Mouse (Mus musculus): ENCODE measurements around the gene Naxd. TPM values are rescaled to one million over a fixed set of nuclear protein-coding genes. Genes with fewer than 3 reads are reported as not detected.
"Not testable (repeated sequence)": the region's sequence is repeated elsewhere in the genome, so short reads cannot be mapped to it uniquely, and the experiment has no call there.

Naxd gene
- polyA plus RNA-seq, 1 experiment from 2014 or later = 130 TPM

GRCm38 (mm10) chr8:11539049-11539448 is 41.7 kb downstream of the Naxd start:
- Histone ChIP-seq H3K9me3 (ENCODE audit: control insufficient read depth, low read length) (no peaks in the 10 kb centered on the region), H3K36me3 (ENCODE audit: control insufficient read depth, insufficient read depth, low read length) (peaks cover 40% of the 10 kb centered on the region), H3K4me2 (ENCODE audit: low read length) (no peak overlapping the region), H3K9ac (replicated peaks; ENCODE audit: low read length) (no peak overlapping the region), H3K27ac (replicated peaks; ENCODE audit: low read depth, low read length) (no peak overlapping the region), H3K27me3 (ENCODE audit: control insufficient read depth, insufficient read depth, low read length) (no peaks in the 10 kb centered on the region), H3K4me3 (replicated peaks; ENCODE audit: low read depth, low read length) (no peak overlapping the region), H3K4me1 (ENCODE audit: control insufficient read depth, insufficient read depth, low read length) (no peaks in the 10 kb centered on the region)
- whole genome bisulfite sequencing = 90% methylated on average over 4 of the region's 4 CpGs
- ATAC-seq (ENCODE audit: low FRiP score, low TSS enrichment) (no peak), DNase-seq (no peak)

- peaks cover 42% of the 10 kb centered on the region for H3K36me3 ChIP-seq (ENCODE audit: control insufficient read depth, insufficient read depth, low read length)
- H3K9ac ChIP-seq (replicated peaks; ENCODE audit: low read length) = no peak overlapping the region
- H3K4me2 ChIP-seq (ENCODE audit: low read length) = no peak overlapping the region
- H3K27ac ChIP-seq (replicated peaks; ENCODE audit: low read depth, low read length) = no peak overlapping the region
- no peaks in the 10 kb centered on the region for H3K27me3 ChIP-seq (ENCODE audit: control insufficient read depth, insufficient read depth, low read length)
- no peak overlapping the region for H3K4me3 ChIP-seq (replicated peaks; ENCODE audit: low read depth, low read length)
- H3K4me1 ChIP-seq (ENCODE audit: control insufficient read depth, insufficient read depth, low read length) = no peaks in the 10 kb centered on the region
- DNase-seq (no peak), ATAC-seq (ENCODE audit: low FRiP score, low TSS enrichment) (no peak)
- 96% methylated on average over 8 of the region's 8 CpGs for WGBS
- no peaks in the 10 kb centered on the region for H3K9me3 ChIP-seq (ENCODE audit: control insufficient read depth, low read length)
These were observed 42.9 kb downstream of the Naxd start for GRCm38 (mm10) chr8:11540182-11540581.

- Histone ChIP-seq H3K36me3 (ENCODE audit: control insufficient read depth, insufficient read depth, low read length) (peaks cover 38% of the 10 kb centered on the region), H3K9me3 (ENCODE audit: control insufficient read depth, low read length) (no peaks in the 10 kb centered on the region), H3K27me3 (ENCODE audit: control insufficient read depth, insufficient read depth, low read length) (no peaks in the 10 kb centered on the region), H3K4me1 (ENCODE audit: control insufficient read depth, insufficient read depth, low read length) (no peaks in the 10 kb centered on the region), H3K9ac (replicated peaks; ENCODE audit: low read length) (no peak overlapping the region), H3K4me2 (ENCODE audit: low read length) (no peak overlapping the region), H3K27ac (replicated peaks; ENCODE audit: low read depth, low read length) (no peak overlapping the region), H3K4me3 (replicated peaks; ENCODE audit: low read depth, low read length) (no peak overlapping the region)
- ATAC-seq (ENCODE audit: low FRiP score, low TSS enrichment) = no peak
- 93% methylated on average over 12 of the region's 12 CpGs for whole genome bisulfite sequencing
- DNase-seq = no peak
These were observed 44.7 kb downstream of the Naxd start for GRCm38 (mm10) chr8:11542031-11542430.

GRCm38 (mm10) chr8:11542866-11543265 is 45.6 kb downstream of the Naxd start:
- H3K4me3 ChIP-seq (replicated peaks; ENCODE audit: low read depth, low read length) = no peak overlapping the region
- H3K9ac ChIP-seq (replicated peaks; ENCODE audit: low read length) = no peak overlapping the region
- DNase-seq (no peak), ATAC-seq (ENCODE audit: low FRiP score, low TSS enrichment) (no peak)
- WGBS = 89% methylated on average over 4 of the region's 4 CpGs
- no peaks in the 10 kb centered on the region for H3K4me1 ChIP-seq (ENCODE audit: control insufficient read depth, insufficient read depth, low read length)
- no peaks in the 10 kb centered on the region for H3K9me3 ChIP-seq (ENCODE audit: control insufficient read depth, low read length)
- H3K27me3 ChIP-seq (ENCODE audit: control insufficient read depth, insufficient read depth, low read length) = no peaks in the 10 kb centered on the region
- peaks cover 35% of the 10 kb centered on the region for H3K36me3 ChIP-seq (ENCODE audit: control insufficient read depth, insufficient read depth, low read length)
- H3K27ac ChIP-seq (replicated peaks; ENCODE audit: low read depth, low read length) = no peak overlapping the region
- no peak overlapping the region for H3K4me2 ChIP-seq (ENCODE audit: low read length)

GRCm38 (mm10) chr8:11544386-11544785 is 47.1 kb downstream of the Naxd start:
- Histone ChIP-seq H3K4me3 (replicated peaks; ENCODE audit: low read depth, low read length) (no peak overlapping the region), H3K9ac (replicated peaks; ENCODE audit: low read length) (no peak overlapping the region), H3K27me3 (ENCODE audit: control insufficient read depth, insufficient read depth, low read length) (no peaks in the 10 kb centered on the region), H3K4me1 (ENCODE audit: control insufficient read depth, insufficient read depth, low read length) (no peaks in the 10 kb centered on the region), H3K9me3 (ENCODE audit: control insufficient read depth, low read length) (no peaks in the 10 kb centered on the region), H3K4me2 (ENCODE audit: low read length) (no peak overlapping the region), H3K36me3 (ENCODE audit: control insufficient read depth, insufficient read depth, low read length) (peaks cover 32% of the 10 kb centered on the region), H3K27ac (replicated peaks; ENCODE audit: low read depth, low read length) (no peak overlapping the region)
- ATAC-seq (ENCODE audit: low FRiP score, low TSS enrichment) (no peak), DNase-seq (peak; percentile 18)
- WGBS = 46% methylated on average over 3 of the region's 3 CpGs

GRCm38 (mm10) chr8:11547063-11547462 is 49.8 kb downstream of the Naxd start:
- DNase-seq = no peak
- Histone ChIP-seq H3K4me1 (ENCODE audit: control insufficient read depth, insufficient read depth, low read length) (peaks cover 11% of the 10 kb centered on the region; the same call in 1 of the 2 replicates), H3K36me3 (ENCODE audit: control insufficient read depth, insufficient read depth, low read length) (peaks cover 10% of the 10 kb centered on the region), H3K27me3 (ENCODE audit: control insufficient read depth, insufficient read depth, low read length) (no peaks in the 10 kb centered on the region), H3K9me3 (ENCODE audit: control insufficient read depth, low read length) (no peaks in the 10 kb centered on the region), H3K4me2 (ENCODE audit: low read length) (no peak overlapping the region), H3K9ac (replicated peaks; ENCODE audit: low read length) (no peak overlapping the region), H3K27ac (replicated peaks; ENCODE audit: low read depth, low read length) (no peak overlapping the region), H3K4me3 (replicated peaks; ENCODE audit: low read depth, low read length) (no peak overlapping the region)
- no peak for ATAC-seq (ENCODE audit: low FRiP score, low TSS enrichment)
- 65% methylated on average over 6 of the region's 6 CpGs for WGBS

GRCm38 (mm10) chr8:11549706-11550105 is 52.4 kb downstream of the Naxd start:
- H3K9ac ChIP-seq (replicated peaks; ENCODE audit: low read length) = peak overlapping the region; percentile 90
- peak overlapping the region; percentile 89; the same call in 1 of the 2 replicates for H3K27ac ChIP-seq (replicated peaks; ENCODE audit: low read depth, low read length)
- WGBS = 21% methylated on average over 7 of the region's 7 CpGs
- peaks cover 18% of the 10 kb centered on the region; the same call in 1 of the 2 replicates for H3K4me1 ChIP-seq (ENCODE audit: control insufficient read depth, insufficient read depth, low read length)
- H3K27me3 ChIP-seq (ENCODE audit: control insufficient read depth, insufficient read depth, low read length) = no peaks in the 10 kb centered on the region
- peak overlapping the region; percentile 79 for H3K4me2 ChIP-seq (ENCODE audit: low read length)
- no peaks in the 10 kb centered on the region for H3K9me3 ChIP-seq (ENCODE audit: control insufficient read depth, low read length)
- peak overlapping the region; percentile 73 for H3K4me3 ChIP-seq (replicated peaks; ENCODE audit: low read depth, low read length)
- H3K36me3 ChIP-seq (ENCODE audit: control insufficient read depth, insufficient read depth, low read length) = 0 out of 2 replicates have a peak, but pooled peaks cover 5% of the 10 kb centered on the region
- ATAC-seq (ENCODE audit: low FRiP score, low TSS enrichment) (no peak), DNase-seq (peak; percentile 66)

- Histone ChIP-seq H3K4me2 (ENCODE audit: low read length) (peak within 1 kb of the TSS; percentile 79), H3K4me1 (ENCODE audit: control insufficient read depth, insufficient read depth, low read length) (peaks cover 18% of the 10 kb centered on the region; the same call in 1 of the 2 replicates), H3K36me3 (ENCODE audit: control insufficient read depth, insufficient read depth, low read length) (0 out of 2 replicates have a peak, but pooled peaks cover under 1% of the 10 kb centered on the region), H3K9me3 (ENCODE audit: control insufficient read depth, low read length) (no peaks in the 10 kb centered on the region), H3K27me3 (ENCODE audit: control insufficient read depth, insufficient read depth, low read length) (no peaks in the 10 kb centered on the region), H3K4me3 (replicated peaks; ENCODE audit: low read depth, low read length) (peak within 1 kb of the TSS; percentile 73), H3K27ac (replicated peaks; ENCODE audit: low read depth, low read length) (peak within 1 kb of the TSS; percentile 89), H3K9ac (replicated peaks; ENCODE audit: low read length) (peak within 1 kb of the TSS; percentile 90)
- DNase-seq (peak; percentile 90), ATAC-seq (ENCODE audit: low FRiP score, low TSS enrichment) (peak; percentile 63)
- WGBS = under 1% methylated on average over 53 of the region's 53 CpGs
These were observed 53.1 kb downstream of the Naxd start, which contains the start of gene Cars2 for GRCm38 (mm10) chr8:11550281-11550948. TSS of gene Cars2 (minus strand) at chr8:11550783.

- not testable (repeated sequence) for H3K27ac ChIP-seq (replicated peaks; ENCODE audit: low read depth, low read length); ATAC-seq (ENCODE audit: low FRiP score, low TSS enrichment); H3K9ac ChIP-seq (replicated peaks; ENCODE audit: low read length); H3K27me3 ChIP-seq (ENCODE audit: control insufficient read depth, insufficient read depth, low read length); H3K4me2 ChIP-seq (ENCODE audit: low read length); H3K4me3 ChIP-seq (replicated peaks; ENCODE audit: low read depth, low read length); DNase-seq; H3K9me3 ChIP-seq (ENCODE audit: control insufficient read depth, low read length); H3K36me3 ChIP-seq (ENCODE audit: control insufficient read depth, insufficient read depth, low read length)
- WGBS = 86% methylated on average over 3 of the region's 4 CpGs
- H3K4me1 ChIP-seq (ENCODE audit: control insufficient read depth, insufficient read depth, low read length) = peaks cover 18% of the 10 kb centered on the region; the same call in 1 of the 2 replicates
These were observed 54.2 kb downstream of the Naxd start for GRCm38 (mm10) chr8:11551497-11551896.
